Mouse (Mus musculus) stomach, embryonic 14.5 days (tissue): ENCODE data around the gene Mmp14. TPM values are rescaled to one million over a fixed set of nuclear protein-coding genes. Genes with fewer than 3 reads are reported as not detected.
A peak's percentile ranks its signal among the peaks of the same experiment; 100 is the strongest.

ENCODE experiments used
- ATAC-seq: fragments of 200-750 bp; cut with Nextera tagmentation; 2 replicates; pipeline ENCODE4 v1.8.0; 2017; ENCODE audit warnings: low read depth, moderate TSS enrichment; ENCODE audit not compliant: insufficient number of reproducible peaks, insufficient read depth, low FRiP score
- H3K27ac ChIP-seq: fragments of 300-500 bp; sonication (generic); 2 replicates; pipeline ENCODE4 v1.5.1; 2014; ENCODE audit warnings: mild to moderate bottlenecking, low read length, moderate library complexity, mixed read lengths
- H3K27me3 ChIP-seq: fragments of 300-500 bp; sonication (generic); 2 replicates; pipeline ENCODE4 v1.6.1; 2014; ENCODE audit warnings: low read length, control low read depth, mixed read lengths; ENCODE audit not compliant: control insufficient read depth, insufficient read depth
- H3K36me3 ChIP-seq: fragments of 300-500 bp; sonication (generic); 2 replicates; pipeline ENCODE4 v1.6.1; 2014; ENCODE audit warnings: mild to moderate bottlenecking, control low read depth, low read length, moderate library complexity, mixed read lengths; ENCODE audit not compliant: control insufficient read depth, insufficient read depth
- H3K4me1 ChIP-seq: fragments of 300-500 bp; sonication (generic); 2 replicates; pipeline ENCODE4 v1.6.1; 2014; ENCODE audit warnings: low read length, control low read depth, mixed read lengths; ENCODE audit not compliant: control insufficient read depth, insufficient read depth
- H3K4me2 ChIP-seq: fragments of 300-500 bp; sonication (generic); replicated peaks from 2 replicates; pipeline ENCODE4 v1.6.1; 2014; ENCODE audit warnings: low read depth, low read length, control low read depth
- H3K4me3 ChIP-seq: fragments of 300-500 bp; sonication (generic); 2 replicates; pipeline ENCODE4 v1.5.1; 2014; ENCODE audit warnings: low read depth, low read length, control low read depth
- H3K9ac ChIP-seq: fragments of 300-500 bp; sonication (generic); replicated peaks from 2 replicates; pipeline ENCODE4 v1.6.1; 2014; ENCODE audit warnings: low read depth, mild to moderate bottlenecking, control low read depth, low read length, moderate library complexity, mixed read lengths
- H3K9me3 ChIP-seq: fragments of 300-500 bp; sonication (generic); 2 replicates; pipeline ENCODE4 v1.6.1; 2016; ENCODE audit warnings: low read depth, low read length, control low read depth; ENCODE audit not compliant: control insufficient read depth
- WGBS: fragments of 180-500 bp; shearing (Covaris S2); extraction: QIAGEN DNeasy Blood & Tissue Kit; methylation state at CpG from one replicate; pipeline ENCODE4 v1.1.7; 2014; 5-methylcytosine and 5-hydroxymethylcytosine counted together
- polyA plus RNA-seq: library from polyadenylated mRNA; unstranded; fragments of >200 nt; fragmentation: Nextera tagmentation; extraction: Ambion mirVana; gene quantifications from 2 replicates; pipeline ENCODE4 v1.2.1, GENCODE M21; 2014

The Mmp14 gene
- polyA plus RNA-seq, 1 experiment from 2014 or later, result 154 TPM

GRCm38 (mm10) chr14:54427696-54428095, 3.7 kb upstream of the Mmp14 start:
- WGBS, result 93% methylated on average over 7 of the region's 7 CpGs
- H3K9ac ChIP-seq, result no peak overlapping the region
- H3K4me1 ChIP-seq, result peaks cover 15% of the 10 kb centered on the region; the same call in 1 of the 2 replicates
- no peaks in the 10 kb centered on the region for H3K27me3 ChIP-seq
- H3K9me3 ChIP-seq, result no peaks in the 10 kb centered on the region
- peak overlapping the region; percentile 94 for H3K4me3 ChIP-seq
- H3K36me3 ChIP-seq, result peaks cover 6% of the 10 kb centered on the region; the same call in 1 of the 2 replicates
- no peak for ATAC-seq
- H3K4me2 ChIP-seq, result peak overlapping the region; percentile 74
- no peak overlapping the region for H3K27ac ChIP-seq

- no peak overlapping the region for H3K9ac ChIP-seq
- 75% methylated on average over 5 of the region's 5 CpGs for WGBS
Observed at GRCm38 (mm10) chr14:54428421-54428820, 3.0 kb upstream of the Mmp14 start.

GRCm38 (mm10) chr14:54429332-54430093, 1.9 kb upstream of the Mmp14 start:
- peak overlapping the region; percentile 45; the same call in 1 of the 2 replicates for H3K27ac ChIP-seq
- no peak overlapping the region for H3K9ac ChIP-seq
- peaks cover 6% of the 10 kb centered on the region; the same call in 1 of the 2 replicates for H3K36me3 ChIP-seq
- H3K4me1 ChIP-seq, result peaks cover 27% of the 10 kb centered on the region
- WGBS, result 44% methylated on average over 7 of the region's 7 CpGs
- peak overlapping the region; percentile 85; the same call in 1 of the 2 replicates for H3K4me2 ChIP-seq
- no peak for ATAC-seq
- H3K9me3 ChIP-seq, result no peaks in the 10 kb centered on the region
- no peak overlapping the region for H3K4me3 ChIP-seq
- no peaks in the 10 kb centered on the region for H3K27me3 ChIP-seq

More at GRCm38 (mm10) chr14:54428421-54428820, 3.0 kb upstream of the Mmp14 start:
- Histone ChIP-seq H3K9me3 (no peaks in the 10 kb centered on the region), H3K4me2 (no peak overlapping the region; the same call in 1 of the 2 replicates), H3K36me3 (peaks cover 6% of the 10 kb centered on the region; the same call in 1 of the 2 replicates), H3K27ac (no peak overlapping the region), H3K4me1 (peaks cover 19% of the 10 kb centered on the region; the same call in 1 of the 2 replicates), H3K4me3 (no peak overlapping the region), H3K27me3 (no peaks in the 10 kb centered on the region)
- ATAC-seq, result no peak

- Histone ChIP-seq H3K36me3 (peaks cover 9% of the 10 kb centered on the region), H3K27me3 (no peaks in the 10 kb centered on the region), H3K4me3 (peak overlapping the region; percentile 91), H3K9ac (peak overlapping the region; percentile 96), H3K27ac (peak overlapping the region; percentile 99), H3K9me3 (no peaks in the 10 kb centered on the region), H3K4me2 (peak overlapping the region; percentile 85), H3K4me1 (peaks cover 30% of the 10 kb centered on the region)
- 7% methylated on average over 18 of the region's 18 CpGs for WGBS
- no peak for ATAC-seq
Observed at GRCm38 (mm10) chr14:54430406-54431145, 836 bp upstream of the Mmp14 start.

GRCm38 (mm10) chr14:54432078-54432836, 845 bp downstream of the Mmp14 start:
- WGBS, result 2% methylated on average over 54 of the region's 54 CpGs
- Histone ChIP-seq H3K4me3 (peak overlapping the region; percentile 91), H3K9ac (peak overlapping the region; percentile 96), H3K9me3 (no peaks in the 10 kb centered on the region), H3K27me3 (no peaks in the 10 kb centered on the region), H3K27ac (peak overlapping the region; percentile 99), H3K4me1 (peaks cover 30% of the 10 kb centered on the region), H3K4me2 (peak overlapping the region; percentile 85), H3K36me3 (peaks cover 26% of the 10 kb centered on the region)
- ATAC-seq, result peak; percentile 23; the same call in 1 of the 2 replicates

GRCm38 (mm10) chr14:54432837-54433830, 1.7 kb downstream of the Mmp14 start:
- Histone ChIP-seq H3K36me3 (peaks cover 32% of the 10 kb centered on the region), H3K4me1 (peaks cover 28% of the 10 kb centered on the region), H3K27ac (peak overlapping the region; percentile 99), H3K9me3 (no peaks in the 10 kb centered on the region), H3K4me3 (peak overlapping the region; percentile 91), H3K4me2 (peak overlapping the region; percentile 85), H3K27me3 (no peaks in the 10 kb centered on the region), H3K9ac (peak overlapping the region; percentile 96)
- ATAC-seq, result no peak
- WGBS, result 28% methylated on average over 17 of the region's 17 CpGs

- peak overlapping the region; percentile 99; the same call in 1 of the 2 replicates for H3K27ac ChIP-seq
- H3K4me2 ChIP-seq, result peak overlapping the region; percentile 85
- H3K9me3 ChIP-seq, result no peaks in the 10 kb centered on the region
- H3K36me3 ChIP-seq, result peaks cover 41% of the 10 kb centered on the region
- WGBS, result 42% methylated on average over 12 of the region's 12 CpGs
- H3K27me3 ChIP-seq, result no peaks in the 10 kb centered on the region
- H3K9ac ChIP-seq, result peak overlapping the region; percentile 96; the same call in 1 of the 2 replicates
- peak overlapping the region; percentile 91 for H3K4me3 ChIP-seq
- peaks cover 28% of the 10 kb centered on the region for H3K4me1 ChIP-seq
- ATAC-seq, result no peak
Observed at GRCm38 (mm10) chr14:54433941-54434531, 2.6 kb downstream of the Mmp14 start.
